Mouse (Mus musculus) 416B (cell line): ENCODE data around the gene Gls.

Experiments used
- DNase-seq: peaks from one replicate; pipeline ENCODE4 v3.0.0; 2011; ENCODE audit warnings: low read depth

Gls gene

GRCm38 (mm10) chr1:52233143-52233713 lies at the start of gene Gls:
Gene Gls, minus strand, starts transcription at chr1:52233232.
- DNase-seq = peak; percentile 98

GRCm38 (mm10) chr1:52279831-52280595 lies 47.0 kb upstream of the Gls start:
- no peak for DNase-seq

GRCm38 (mm10) chr1:52279331-52279730 lies 46.3 kb upstream of the Gls start:
- DNase-seq = no peak

GRCm38 (mm10) chr1:52278073-52278472 lies 45.0 kb upstream of the Gls start:
- DNase-seq = no peak

GRCm38 (mm10) chr1:52274210-52274609 lies 41.2 kb upstream of the Gls start:
- peak; percentile 10 for DNase-seq

GRCm38 (mm10) chr1:52272018-52272678 lies 39.1 kb upstream of the Gls start:
- DNase-seq = peak; percentile 10

- DNase-seq = no peak
Measured at GRCm38 (mm10) chr1:52270354-52270753, 37.3 kb upstream of the Gls start.

GRCm38 (mm10) chr1:52269596-52269995 lies 36.6 kb upstream of the Gls start:
- no peak for DNase-seq

- DNase-seq = no peak
Measured at GRCm38 (mm10) chr1:52268006-52268405, 35.0 kb upstream of the Gls start.

- DNase-seq = peak; percentile 78
Measured at GRCm38 (mm10) chr1:52267606-52268005, 34.6 kb upstream of the Gls start.

GRCm38 (mm10) chr1:52265886-52266516 lies 33.0 kb upstream of the Gls start:
- DNase-seq = no peak

- DNase-seq = no peak
Measured at GRCm38 (mm10) chr1:52264290-52264689, 31.3 kb upstream of the Gls start.

- DNase-seq = no peak
Measured at GRCm38 (mm10) chr1:52260354-52261090, 27.5 kb upstream of the Gls start.

- DNase-seq = no peak
Measured at GRCm38 (mm10) chr1:52258006-52258749, 25.1 kb upstream of the Gls start.

- DNase-seq = no peak
Measured at GRCm38 (mm10) chr1:52256916-52257315, 23.9 kb upstream of the Gls start.

- DNase-seq = no peak
Measured at GRCm38 (mm10) chr1:52256194-52256593, 23.2 kb upstream of the Gls start.

- no peak for DNase-seq
Measured at GRCm38 (mm10) chr1:52254411-52254810, 21.4 kb upstream of the Gls start.

- no peak for DNase-seq
Measured at GRCm38 (mm10) chr1:52253386-52253785, 20.4 kb upstream of the Gls start.

- no peak for DNase-seq
Measured at GRCm38 (mm10) chr1:52252447-52252846, 19.4 kb upstream of the Gls start.

GRCm38 (mm10) chr1:52251038-52251735 lies 18.2 kb upstream of the Gls start:
- no peak for DNase-seq
